Mouse (Mus musculus) left cerebral cortex, adult 2 months (tissue): Measurements from ENCODE around the gene Lrrc8b. TPM values are rescaled to one million over a fixed set of nuclear protein-coding genes. Genes with fewer than 3 reads are reported as not detected.

Experiments
- DNase-seq, 2 experiments: peaks; one replicate each; pipeline ENCODE4 v3.0.0; 2021 to 2022; ENCODE audit warnings: low spot score in 2 of 2, mixed read lengths in 1 of 2; ENCODE audit errors: extremely low spot score in 1 of 2
- H3K27ac ChIP-seq: fragments of 200-600 bp; 2 replicates; pipeline ENCODE4 v1.8.1; 2022
- H3K4me3 ChIP-seq: fragments of 200-600 bp; 2 replicates; pipeline ENCODE4 v1.8.1; 2022
- CTCF ChIP-seq: fragments of 200-600 bp; IDR thresholded peaks from 2 replicates; pipeline ENCODE4 v1.8.1; 2022; ENCODE audit warnings: antibody characterized with exemption, mild to moderate bottlenecking, moderate library complexity
- intact Hi-C: fragments of 180-260 bp; cut with DNase I; formaldehyde crosslinking; loops from one replicate; pipeline ENCODE4 v1.15.1; 2025
- total RNA-seq, 2 experiments: library from RNA; stranded (reverse); gene quantifications; 2 replicates each; pipeline ENCODE4 v1.2.3; 2021

Gene Lrrc8b
- total RNA-seq, 2 experiments from 2014 or later = 90.1 to 90.6 TPM

DNA sequence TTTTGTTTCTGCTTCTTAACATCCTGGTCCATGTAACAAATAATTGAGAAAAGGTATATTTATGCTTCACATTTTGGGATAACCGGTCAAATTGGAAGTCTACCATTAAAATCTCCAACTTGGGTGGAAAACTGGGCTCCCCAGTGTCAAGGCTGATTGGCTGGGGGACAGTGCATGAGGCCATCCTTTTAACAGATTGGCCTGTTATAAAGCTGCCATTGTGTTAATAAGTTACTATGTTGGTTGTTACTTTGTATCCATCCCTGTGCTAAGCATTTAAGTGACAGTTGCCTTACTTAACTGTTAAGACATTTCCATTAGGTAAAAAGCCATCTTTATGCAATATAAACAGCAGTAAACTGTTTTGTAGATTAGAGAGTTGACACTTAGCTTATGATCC lies 45.5 kb downstream of the Lrrc8b start:
- intact Hi-C loops = no loop called here
- Histone ChIP-seq H3K27ac (peak overlapping the region; percentile 6; the same call in 1 of the 2 replicates), H3K4me3 (no peak overlapping the region)
- TF ChIP-seq CTCF = no peak
- no peak for DNase-seq

DNA sequence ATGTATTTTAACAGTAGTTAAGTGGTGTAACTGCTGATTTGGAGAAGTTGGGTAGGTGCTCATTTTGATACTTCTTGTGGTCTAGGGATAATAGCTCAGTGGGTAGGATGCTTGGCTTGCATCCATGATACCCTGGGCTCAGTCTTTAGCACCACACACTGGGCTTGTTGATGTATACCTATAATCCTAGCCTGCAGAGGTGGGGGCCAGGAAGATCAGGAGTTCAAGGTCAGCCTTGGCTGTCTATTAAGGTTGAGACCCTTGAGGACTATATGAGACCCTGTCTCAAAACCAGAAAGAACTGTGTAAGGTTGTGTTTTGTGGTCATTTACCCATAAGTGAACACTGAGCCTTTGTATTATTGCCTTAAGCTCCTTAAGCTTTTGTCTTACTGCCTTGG lies 49.1 kb downstream of the Lrrc8b start:
- TF ChIP-seq CTCF = no peak
- Histone ChIP-seq H3K4me3 (no peak overlapping the region), H3K27ac (peak overlapping the region; percentile 91; the same call in 1 of the 2 replicates)
- intact Hi-C loops = loop anchor here (5.0 kb wide), 1 partner anchor 47 kb away; the partner anchor contains the start of gene Lrrc8b
- DNase-seq = no peak

DNA sequence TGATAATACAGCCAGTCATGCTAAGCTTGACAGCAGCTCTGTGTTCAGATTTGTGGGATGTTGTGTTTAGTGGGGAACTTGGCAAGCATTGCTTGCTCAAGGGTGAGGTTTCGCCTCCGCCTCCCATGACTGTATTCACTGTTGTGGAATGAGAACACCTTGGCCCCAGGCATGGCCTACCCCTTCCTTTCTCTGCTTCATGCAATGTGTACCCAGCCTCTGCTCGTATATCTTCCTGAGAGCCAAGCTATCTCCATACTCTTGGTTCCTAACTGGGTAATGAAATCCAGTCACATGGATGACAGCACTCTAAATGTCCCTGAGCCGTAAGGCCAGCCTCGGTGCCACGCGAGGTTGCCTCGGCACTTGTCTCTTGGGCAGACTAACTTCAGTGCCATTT lies 50.0 kb downstream of the Lrrc8b start:
- Histone ChIP-seq H3K27ac (peak overlapping the region; percentile 91), H3K4me3 (no peak overlapping the region)
- intact Hi-C loops = loop anchor here (5.0 kb wide), 1 partner anchor 48 kb away; the partner anchor contains the start of gene Lrrc8b
- TF ChIP-seq CTCF = no peak
- no peak for DNase-seq

DNA sequence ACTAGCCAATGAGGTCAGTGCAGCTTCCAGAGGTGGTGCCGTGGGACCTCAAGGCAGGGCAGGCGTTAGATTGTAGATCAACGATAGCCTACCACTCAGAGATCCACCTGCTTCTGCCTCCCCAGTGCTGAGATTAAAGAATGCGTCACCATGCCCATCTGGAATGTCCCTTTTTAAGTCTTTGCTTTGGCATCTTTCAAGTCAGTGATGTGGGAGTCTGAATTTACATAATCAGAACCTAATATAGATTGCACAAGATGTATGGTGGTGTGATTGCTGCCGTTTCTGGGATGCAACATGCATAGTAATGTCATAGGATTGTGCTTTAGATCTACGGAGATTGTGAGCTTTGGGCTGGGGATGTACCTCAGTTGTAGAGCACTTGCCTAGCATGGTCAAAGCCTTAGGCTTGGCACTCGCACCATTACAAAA lies 50.9 kb downstream of the Lrrc8b start:
- peak in 1 of 2 experiments; percentile 59 for DNase-seq
- intact Hi-C loops = loop anchor here (2.0 to 5.0 kb wide), 3 partner anchors 28 to 52 kb away; partner anchors contain the start of genes Lrrc8b and Lrrc8c
- no peak for TF ChIP-seq CTCF
- 0 out of 2 replicates have a peak overlapping the region, but pooled peaks have one; percentile 11 for H3K4me3 ChIP-seq
- peak overlapping the region; percentile 91 for H3K27ac ChIP-seq

DNA sequence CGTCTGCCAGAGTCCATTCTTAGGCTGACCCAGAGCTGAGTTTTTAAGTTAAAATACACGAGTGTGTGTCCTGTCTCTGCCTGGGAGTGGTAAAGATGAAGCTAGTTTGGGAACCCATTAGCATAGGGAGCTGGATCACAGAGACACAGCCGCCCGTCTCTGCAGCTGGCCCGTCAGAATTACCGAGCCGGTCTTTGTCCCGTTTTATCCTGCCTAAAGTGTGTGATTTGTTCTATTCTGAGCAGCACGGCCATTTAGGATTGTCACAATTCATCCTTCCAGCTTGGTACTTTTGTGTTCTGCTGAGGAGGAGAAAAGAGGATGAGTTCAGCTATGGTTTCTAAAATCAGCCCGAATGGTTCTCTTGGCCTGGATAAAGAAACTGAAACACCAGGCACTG lies 51.7 kb downstream of the Lrrc8b start:
- peak in 1 of 2 experiments; percentile 55 for DNase-seq
- peak overlapping the region; percentile 91 for H3K27ac ChIP-seq
- no peak overlapping the region for H3K4me3 ChIP-seq
- TF ChIP-seq CTCF = no peak
- intact Hi-C loops = loop anchor here (2.0 to 5.0 kb wide), 3 partner anchors 28 to 52 kb away; partner anchors contain the start of genes Lrrc8b and Lrrc8c

DNA sequence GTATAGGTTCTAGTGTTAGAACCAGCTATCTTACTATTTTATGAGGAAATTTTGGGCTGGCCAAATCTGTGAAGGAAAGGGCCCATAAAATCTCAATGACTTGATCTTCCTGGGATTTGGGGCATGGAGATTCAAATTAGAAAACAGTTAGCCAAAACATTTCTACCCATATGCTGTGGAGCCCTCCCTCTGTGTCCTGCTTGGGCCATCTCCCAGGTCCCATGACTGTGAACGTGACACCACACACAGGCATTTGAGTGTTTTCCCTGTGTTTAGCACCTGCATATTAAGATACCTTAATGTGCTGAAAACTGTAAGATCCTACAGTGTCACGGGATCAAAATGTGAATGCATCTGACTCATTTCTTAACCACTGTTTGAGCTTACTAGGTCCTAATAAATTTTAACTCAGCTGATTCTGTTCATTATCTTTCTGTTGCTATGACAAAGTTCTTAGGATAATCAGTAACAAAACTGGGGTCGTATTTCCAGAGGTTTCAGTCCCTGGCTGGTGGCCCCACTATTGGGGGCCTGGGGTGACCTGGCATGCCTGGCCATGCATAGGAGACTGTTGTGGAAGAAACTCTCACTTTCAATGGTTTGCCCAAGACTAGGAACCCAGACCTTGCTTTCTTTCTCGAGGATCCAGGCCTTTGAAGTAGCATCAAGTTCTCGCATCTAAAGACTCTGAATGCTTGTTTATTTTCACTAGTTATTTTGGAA lies 57.6 kb downstream of the Lrrc8b start:
- Histone ChIP-seq H3K27ac (peak overlapping the region; percentile 34; the same call in 1 of the 2 replicates), H3K4me3 (no peak overlapping the region)
- no peak for TF ChIP-seq CTCF
- intact Hi-C loops = no loop called here
- no peak for DNase-seq

DNA sequence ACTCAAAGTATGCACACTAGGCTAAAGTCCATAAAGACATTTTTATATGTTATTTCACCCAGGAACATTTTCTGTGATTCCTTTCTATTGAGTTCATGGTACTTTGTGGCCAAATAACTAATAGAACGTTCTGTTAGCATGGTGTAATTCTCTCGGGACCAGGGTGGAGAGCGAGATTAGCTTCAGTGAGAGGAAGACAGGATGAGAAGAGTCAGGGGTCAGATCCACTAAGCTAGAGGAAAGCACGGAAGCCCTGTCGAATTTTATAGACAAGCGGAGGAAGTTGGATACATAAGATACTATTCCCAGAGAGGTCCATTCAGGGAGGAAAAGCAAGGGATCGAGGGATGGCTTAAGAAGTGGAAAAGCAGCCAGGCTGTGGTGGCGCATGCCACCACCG lies 62.0 kb downstream of the Lrrc8b start:
- Histone ChIP-seq H3K27ac (no peak overlapping the region), H3K4me3 (no peak overlapping the region)
- no peak for TF ChIP-seq CTCF
- DNase-seq = no peak
- intact Hi-C loops = no loop called here

DNA sequence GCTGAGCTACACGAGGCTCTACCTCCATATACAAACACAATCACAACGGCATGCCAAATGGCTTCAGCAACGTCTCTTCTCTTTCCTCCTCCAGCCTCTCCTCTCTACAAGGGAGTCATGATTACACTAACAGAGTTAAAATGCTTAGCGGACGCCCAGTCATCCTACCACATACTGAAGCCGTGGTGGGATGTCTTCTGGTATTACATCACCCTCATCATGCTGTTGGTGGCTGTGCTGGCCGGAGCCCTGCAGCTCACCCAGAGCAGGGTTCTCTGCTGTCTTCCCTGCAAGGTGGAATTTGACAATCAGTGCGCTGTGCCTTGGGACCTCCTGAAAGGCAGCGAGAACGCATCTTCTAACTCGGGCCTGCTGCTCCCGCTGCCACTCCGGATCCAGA lies 64.1 kb downstream of the Lrrc8b start:
- no peak for DNase-seq
- no peak overlapping the region for H3K27ac ChIP-seq
- no peak overlapping the region for H3K4me3 ChIP-seq
- no peak for TF ChIP-seq CTCF
- intact Hi-C loops = no loop called here

DNA sequence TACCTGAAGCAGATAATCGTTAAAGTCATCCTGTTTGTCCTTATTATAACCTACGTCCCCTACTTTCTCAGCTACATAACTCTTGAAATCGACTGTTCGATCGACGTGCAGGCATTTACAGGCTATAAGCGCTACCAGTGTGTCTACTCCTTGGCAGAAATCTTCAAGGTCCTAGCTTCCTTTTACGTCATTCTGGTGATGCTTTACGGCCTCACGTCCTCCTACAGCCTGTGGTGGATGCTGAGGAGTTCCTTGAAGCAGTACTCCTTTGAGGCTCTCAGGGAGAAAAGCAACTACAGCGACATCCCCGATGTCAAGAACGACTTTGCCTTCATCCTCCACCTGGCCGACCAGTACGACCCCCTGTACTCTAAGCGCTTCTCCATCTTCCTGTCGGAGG lies 65.0 kb downstream of the Lrrc8b start:
- TF ChIP-seq CTCF = no peak
- no peak overlapping the region for H3K4me3 ChIP-seq
- intact Hi-C loops = no loop called here
- H3K27ac ChIP-seq = no peak overlapping the region
- DNase-seq = no peak

DNA sequence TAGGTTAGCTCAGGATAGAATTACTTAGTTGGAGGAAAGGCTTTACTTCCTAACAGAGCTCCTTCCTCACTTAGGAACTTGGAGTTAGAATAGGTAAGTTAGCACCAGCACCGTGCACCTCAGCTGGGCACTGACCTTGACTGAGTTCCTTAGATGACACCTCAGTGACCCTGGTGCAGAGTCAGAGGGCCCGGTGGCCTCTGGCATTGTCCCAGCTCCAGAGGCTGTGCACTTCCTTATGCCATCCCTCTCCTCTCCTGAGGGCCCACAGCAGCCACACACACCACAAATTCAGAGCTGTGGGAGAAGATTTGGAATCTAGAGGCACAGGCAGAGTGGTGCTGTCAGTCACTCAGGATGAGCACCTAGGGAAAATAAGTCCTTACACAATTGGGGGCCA lies 68.1 kb downstream of the Lrrc8b start:
- Histone ChIP-seq H3K4me3 (no peak overlapping the region), H3K27ac (peak overlapping the region; percentile 48)
- no peak for TF ChIP-seq CTCF
- intact Hi-C loops = no loop called here
- no peak for DNase-seq

DNA sequence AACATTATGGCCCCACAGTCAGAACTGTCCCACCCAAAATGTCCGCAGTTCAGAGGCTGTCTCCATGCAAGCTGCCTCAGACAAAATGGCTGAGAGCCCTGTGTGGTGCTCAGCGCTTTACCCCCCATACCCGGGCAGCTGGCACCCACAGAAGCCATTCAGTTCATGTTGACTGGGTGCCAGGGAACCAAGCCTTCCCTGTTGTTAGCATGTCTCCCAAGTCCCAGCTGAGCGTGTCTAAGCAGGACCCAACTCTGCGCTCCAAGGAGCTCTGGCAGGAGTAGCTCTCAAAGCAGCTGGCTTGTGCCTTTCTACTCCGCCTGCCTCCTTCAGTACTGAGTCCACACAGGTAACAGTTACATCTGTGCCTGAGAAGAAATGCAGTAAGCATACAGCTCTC lies 68.7 kb downstream of the Lrrc8b start:
- peak overlapping the region; percentile 48; the same call in 1 of the 2 replicates for H3K27ac ChIP-seq
- DNase-seq = no peak
- H3K4me3 ChIP-seq = no peak overlapping the region
- no peak for TF ChIP-seq CTCF
- intact Hi-C loops = no loop called here

DNA sequence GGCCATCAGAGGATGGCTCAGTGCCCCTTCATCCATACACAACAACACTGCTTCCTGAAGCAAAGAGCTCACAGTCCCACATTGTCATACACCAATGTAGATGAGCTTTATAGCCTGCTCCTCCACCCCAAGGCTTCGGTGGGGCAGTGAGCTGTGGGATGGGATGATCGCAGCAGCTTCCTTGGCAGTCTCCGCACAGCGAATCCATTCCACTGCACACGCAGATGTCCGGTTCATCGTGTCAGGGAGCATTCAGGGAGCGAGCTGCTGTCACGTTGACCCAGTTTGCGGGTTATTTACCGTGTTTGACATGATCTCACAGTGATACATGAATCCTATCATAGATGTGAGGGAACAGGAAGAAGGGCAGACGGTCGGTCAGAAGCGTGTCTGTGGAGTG lies 69.3 kb downstream of the Lrrc8b start:
- no peak for TF ChIP-seq CTCF
- DNase-seq = no peak
- intact Hi-C loops = no loop called here
- Histone ChIP-seq H3K4me3 (no peak overlapping the region), H3K27ac (peak overlapping the region; percentile 45; the same call in 1 of the 2 replicates)
